Mouse (Mus musculus) limb, embryonic 14.5 days (tissue): ENCODE measurements around the gene Gdpd3. TPM values are rescaled to one million over a fixed set of nuclear protein-coding genes. Genes with fewer than 3 reads are reported as not detected.
A peak's percentile ranks its signal among the peaks of the same experiment; 100 is the strongest.

ENCODE experiments used
- ATAC-seq: fragments of 200-750 bp; cut with Nextera tagmentation; 2 replicates; pipeline ENCODE4 v1.8.0; 2017; ENCODE audit warnings: low read depth, moderate number of reproducible peaks, moderate TSS enrichment; ENCODE audit not compliant: low FRiP score
- DNase-seq: peaks from one replicate; pipeline ENCODE4 v3.0.0-alpha.2; 2015; ENCODE audit warnings: low spot score
- H3K27ac ChIP-seq: fragments of 300-500 bp; sonication (generic); replicated peaks from 2 replicates; pipeline ENCODE4 v1.5.1; 2014; ENCODE audit warnings: low read depth, mild to moderate bottlenecking, low read length, moderate library complexity, mixed read lengths
- H3K27me3 ChIP-seq: fragments of 300-500 bp; sonication (generic); 2 replicates; pipeline ENCODE4 v1.6.1; 2014; ENCODE audit warnings: low read length, mixed read lengths; ENCODE audit not compliant: control insufficient read depth, insufficient read depth
- H3K36me3 ChIP-seq: fragments of 300-500 bp; sonication (generic); 2 replicates; pipeline ENCODE4 v1.6.1; 2014; ENCODE audit warnings: mild to moderate bottlenecking, low read length, moderate library complexity, mixed read lengths; ENCODE audit not compliant: control insufficient read depth, insufficient read depth
- H3K4me1 ChIP-seq: fragments of 300-500 bp; sonication (generic); 2 replicates; pipeline ENCODE4 v1.6.1; 2014; ENCODE audit warnings: antibody characterized with exemption, low read length, mixed read lengths; ENCODE audit not compliant: control insufficient read depth, insufficient read depth
- H3K4me2 ChIP-seq: fragments of 300-500 bp; sonication (generic); replicated peaks from 2 replicates; pipeline ENCODE4 v1.6.1; 2014; ENCODE audit warnings: low read depth, mild to moderate bottlenecking, low read length, moderate library complexity; ENCODE audit not compliant: severe bottlenecking
- H3K4me3 ChIP-seq: fragments of 300-500 bp; sonication (generic); replicated peaks from 2 replicates; pipeline ENCODE4 v1.5.1; 2014; ENCODE audit warnings: low read length
- H3K9ac ChIP-seq: fragments of 300-500 bp; sonication (generic); 2 replicates; pipeline ENCODE4 v1.6.1; 2014; ENCODE audit warnings: mild to moderate bottlenecking, low read depth, low read length, moderate library complexity; ENCODE audit not compliant: severe bottlenecking
- H3K9me3 ChIP-seq: fragments of 300-500 bp; sonication (generic); 2 replicates; pipeline ENCODE4 v1.6.1; 2016; ENCODE audit warnings: low read length; ENCODE audit not compliant: control insufficient read depth
- POLR2A ChIP-seq: fragments of 200-500 bp; IDR thresholded peaks from 2 replicates; pipeline ENCODE4 v1.8.0; 2012; ENCODE audit warnings: inconsistent platforms, mild to moderate bottlenecking, moderate library complexity, borderline replicate concordance; ENCODE audit not compliant: insufficient read depth, insufficient read length; ENCODE audit errors: extremely low read depth
- WGBS: fragments of 180-500 bp; shearing (Covaris S2); extraction: QIAGEN DNeasy Blood & Tissue Kit; methylation state at CpG from one replicate; pipeline ENCODE4 v1.1.7; 2014; 5-methylcytosine and 5-hydroxymethylcytosine counted together
- polyA plus RNA-seq, 2 experiments: library from polyadenylated mRNA; depleted of rRNA in 1 of 2; stranded (reverse) in 1 of 2; unstranded in 1 of 2; fragments of >200 nt; fragmentation: Nextera tagmentation in 1 of 2; extraction: Ambion mirVana in 1 of 2; gene quantifications; 2 replicates each; pipeline versions ENCODE4 v1.2.1 to v1.2.3; 2012 to 2014

Gene Gdpd3
- polyA plus RNA-seq, 2 experiments, result 3.2 to 13.6 TPM

DNA sequence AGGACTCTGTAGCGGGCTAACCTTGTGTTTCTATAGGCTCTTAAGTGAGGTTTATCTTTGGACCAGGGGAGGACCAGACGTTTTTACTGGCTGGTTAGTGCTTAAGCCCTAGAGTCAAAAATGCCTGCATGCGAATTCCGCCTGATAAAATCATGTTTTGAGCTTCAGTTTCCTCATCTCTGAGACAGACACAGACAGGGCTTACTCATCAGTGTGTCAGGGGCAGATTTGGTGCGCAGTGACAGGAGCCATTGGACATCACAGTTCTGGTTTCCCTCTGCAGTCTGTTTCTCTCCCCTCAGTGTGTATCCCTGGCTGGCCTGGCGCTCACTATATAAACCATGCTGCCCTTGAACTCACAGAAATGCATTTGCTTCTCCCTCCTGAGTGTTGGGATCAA is 37.0 kb downstream of the Gdpd3 start:
- Histone ChIP-seq H3K36me3 (peaks cover 20% of the 10 kb centered on the region), H3K4me1 (peaks cover 20% of the 10 kb centered on the region), H3K9me3 (no peaks in the 10 kb centered on the region), H3K27ac (no peak overlapping the region), H3K4me3 (no peak overlapping the region), H3K4me2 (no peak overlapping the region), H3K27me3 (no peaks in the 10 kb centered on the region), H3K9ac (no peak overlapping the region; the same call in 1 of the 2 replicates)
- 85% methylated on average over 6 of the region's 6 CpGs for WGBS
- DNase-seq (no peak), ATAC-seq (no peak)
- no peak for TF ChIP-seq POLR2A

DNA sequence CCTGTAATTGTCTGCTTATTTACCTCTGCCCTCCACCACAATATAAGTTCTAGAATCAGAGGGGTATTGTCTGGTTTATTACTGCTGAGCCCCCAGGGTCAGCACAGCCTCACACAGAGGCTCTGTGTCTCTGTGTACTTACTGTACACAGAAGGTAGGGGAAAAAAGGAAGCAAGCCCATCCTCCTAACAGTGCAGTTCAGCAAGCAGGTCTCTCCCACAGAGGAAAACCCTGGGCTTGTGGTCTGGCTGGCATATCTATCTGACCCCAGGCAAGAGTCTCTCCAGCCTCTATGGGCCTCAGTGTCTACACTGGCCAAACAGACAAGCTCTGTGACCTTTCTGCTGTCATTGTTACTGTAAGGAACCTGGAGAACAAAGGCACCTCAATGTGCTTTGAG is 37.6 kb downstream of the Gdpd3 start:
- H3K9ac ChIP-seq, result no peak overlapping the region; the same call in 1 of the 2 replicates
- H3K9me3 ChIP-seq, result no peaks in the 10 kb centered on the region
- ATAC-seq (no peak), DNase-seq (no peak)
- H3K36me3 ChIP-seq, result peaks cover 20% of the 10 kb centered on the region
- H3K4me2 ChIP-seq, result no peak overlapping the region
- H3K27ac ChIP-seq, result no peak overlapping the region
- no peak for TF ChIP-seq POLR2A
- H3K27me3 ChIP-seq, result no peaks in the 10 kb centered on the region
- peaks cover 24% of the 10 kb centered on the region for H3K4me1 ChIP-seq
- no peak overlapping the region for H3K4me3 ChIP-seq

DNA sequence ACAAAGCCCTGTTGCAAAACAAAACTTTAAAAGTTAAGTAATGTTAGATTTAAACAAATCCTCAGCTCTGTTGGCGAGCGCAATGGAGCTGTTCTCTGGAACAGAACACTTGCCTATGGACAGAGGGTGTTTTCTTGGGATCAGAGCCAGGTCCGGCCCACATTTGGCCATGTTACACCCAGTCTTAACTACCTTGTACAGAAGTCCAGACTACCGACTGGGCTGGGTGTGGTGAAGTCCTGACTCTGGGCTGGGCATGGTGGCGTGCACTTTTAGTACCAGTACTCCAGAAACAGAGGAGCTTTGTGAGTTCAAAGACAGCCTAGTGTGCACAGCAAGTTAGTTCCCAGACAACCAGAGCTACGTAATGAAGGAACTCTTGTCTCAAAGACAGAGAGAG is 40.8 kb downstream of the Gdpd3 start:
- Histone ChIP-seq H3K27me3 (no peaks in the 10 kb centered on the region), H3K4me3 (no peak overlapping the region), H3K9ac (no peak overlapping the region), H3K9me3 (no peaks in the 10 kb centered on the region), H3K36me3 (peaks cover 18% of the 10 kb centered on the region; the same call in 1 of the 2 replicates), H3K27ac (no peak overlapping the region), H3K4me2 (no peak overlapping the region), H3K4me1 (peaks cover 14% of the 10 kb centered on the region)
- ATAC-seq (no peak), DNase-seq (no peak)
- no peak for TF ChIP-seq POLR2A
- 71% methylated on average over 6 of the region's 6 CpGs for WGBS

DNA sequence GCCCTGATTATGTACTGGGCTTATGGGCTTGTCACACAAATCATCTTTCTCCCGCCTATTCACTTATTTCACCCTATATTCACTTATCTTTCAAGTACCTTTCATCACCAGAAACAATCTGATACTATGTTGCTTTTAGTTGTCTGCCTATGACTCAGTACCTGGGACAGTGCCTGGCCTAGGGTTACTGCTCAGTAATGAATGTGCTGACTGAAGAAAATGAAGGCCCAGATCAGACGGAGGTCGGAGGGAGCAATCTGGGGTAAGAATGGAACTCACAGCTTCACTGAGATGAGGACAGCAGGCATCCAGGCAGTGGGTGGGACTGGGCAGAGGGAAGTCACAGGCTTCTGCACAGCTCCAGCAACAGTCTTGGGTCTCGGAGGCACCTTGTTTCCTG is 41.3 kb downstream of the Gdpd3 start:
- TF ChIP-seq POLR2A, result no peak
- no peaks in the 10 kb centered on the region for H3K27me3 ChIP-seq
- peak overlapping the region; percentile 78 for H3K4me2 ChIP-seq
- ATAC-seq, result no peak
- DNase-seq, result no peak
- peaks cover 14% of the 10 kb centered on the region for H3K4me1 ChIP-seq
- peaks cover 16% of the 10 kb centered on the region; the same call in 1 of the 2 replicates for H3K36me3 ChIP-seq
- WGBS, result 78% methylated on average over 4 of the region's 4 CpGs
- peak overlapping the region; percentile 26; the same call in 1 of the 2 replicates for H3K27ac ChIP-seq
- H3K9me3 ChIP-seq, result no peaks in the 10 kb centered on the region
- H3K9ac ChIP-seq, result peak overlapping the region; percentile 74; the same call in 1 of the 2 replicates
- H3K4me3 ChIP-seq, result no peak overlapping the region

DNA sequence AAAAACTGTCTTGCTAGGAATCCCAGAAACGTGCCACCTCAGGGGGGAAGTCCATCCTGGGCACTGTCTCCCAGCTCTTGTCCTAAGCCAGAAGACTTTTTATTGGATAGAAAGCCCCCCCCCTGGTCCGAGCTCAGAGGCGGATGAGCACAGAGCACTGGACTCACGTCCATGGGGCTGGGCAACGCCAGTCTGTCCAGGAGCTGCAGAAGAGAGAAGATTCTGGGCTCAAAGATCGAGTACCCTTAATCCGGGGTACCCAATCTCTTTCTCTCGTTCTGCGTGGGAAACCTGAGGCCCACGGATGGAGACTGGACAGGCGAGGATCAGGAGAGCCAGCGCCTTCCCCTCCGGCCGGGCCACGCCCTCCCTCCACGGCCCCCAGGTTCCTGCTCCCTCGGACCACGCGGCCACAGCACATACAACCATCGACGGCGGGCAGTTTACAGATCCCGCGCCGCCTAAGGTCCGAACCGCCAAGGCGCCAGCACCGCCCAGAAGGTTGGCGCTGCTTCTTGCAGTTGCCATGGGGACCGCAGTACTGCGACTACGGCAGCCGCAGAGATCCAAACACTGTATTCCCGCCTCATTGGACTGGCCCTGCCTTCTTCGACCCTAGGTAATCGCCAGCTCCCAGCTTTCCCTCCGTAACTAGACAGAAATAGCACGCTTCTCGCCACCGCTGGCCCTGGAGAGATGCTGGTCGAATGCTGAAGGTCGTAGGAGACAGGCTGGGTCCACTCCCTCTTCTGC is 42.7 kb downstream of the Gdpd3 start:
- Histone ChIP-seq H3K27me3 (no peaks in the 10 kb centered on the region), H3K4me3 (peak overlapping the region; percentile 59), H3K9ac (peak overlapping the region; percentile 74), H3K27ac (peak overlapping the region; percentile 45), H3K9me3 (no peaks in the 10 kb centered on the region), H3K36me3 (peaks cover 5% of the 10 kb centered on the region; the same call in 1 of the 2 replicates), H3K4me1 (peaks cover 14% of the 10 kb centered on the region), H3K4me2 (peak overlapping the region; percentile 78)
- DNase-seq (peak; percentile 93), ATAC-seq (peak; percentile 96)
- TF ChIP-seq POLR2A, result 0 out of 2 replicates have a peak, but pooled peaks have one; percentile 17
- under 1% methylated on average over 40 of the region's 43 CpGs for WGBS
